Mouse (Mus musculus): Measurements from ENCODE around the gene Irf2bp1. TPM values are rescaled to one million over a fixed set of nuclear protein-coding genes. Genes with fewer than 3 reads are reported as not detected.

The Irf2bp1 gene
- 10 to 100 TPM; 56.9 to 60.8 TPM for total RNA-seq (2021)

DNA sequence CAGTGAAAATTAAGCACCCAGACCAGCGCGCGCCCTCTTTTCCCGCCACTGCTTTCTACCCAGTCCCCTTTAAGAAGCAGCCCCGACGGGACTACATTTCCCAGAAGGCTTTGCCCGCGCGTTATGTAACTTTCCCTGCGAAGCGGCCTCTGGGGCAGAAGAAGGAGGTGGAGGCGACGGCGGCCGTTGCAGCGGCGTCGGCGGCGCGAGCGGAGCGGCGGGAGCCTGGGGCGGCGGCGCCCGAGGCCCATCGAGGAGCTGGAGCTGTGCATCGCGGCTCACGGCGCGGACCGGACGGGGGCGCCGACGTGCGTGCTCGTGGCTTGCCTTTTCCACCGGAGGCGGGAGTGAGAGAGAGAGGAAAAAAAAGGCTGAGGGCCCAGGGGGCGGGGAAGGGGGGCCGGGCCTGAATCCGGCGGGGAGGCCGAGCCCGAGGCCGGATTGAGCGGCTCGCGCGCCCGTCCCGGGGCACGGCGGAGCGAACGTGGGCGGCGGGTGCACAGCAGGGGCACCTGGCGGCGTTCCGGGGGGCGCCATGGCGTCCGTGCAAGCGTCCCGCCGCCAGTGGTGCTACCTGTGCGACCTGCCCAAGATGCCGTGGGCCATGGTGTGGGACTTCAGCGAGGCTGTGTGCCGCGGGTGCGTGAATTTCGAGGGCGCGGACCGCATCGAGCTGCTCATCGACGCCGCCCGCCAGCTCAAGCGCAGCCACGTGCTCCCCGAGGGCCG is at the start of gene Irf2bp1:
TSS of gene Irf2bp1 (plus strand) at position 143 of the 729 bp plus-strand sequence.
- DNase-seq, result peak; percentile 95
- intact Hi-C loops (cut with DNase I), result loop anchor here (10.0 kb wide), 1 partner anchor 109 kb away; no protein-coding TSS in a partner anchor

- intact Hi-C loops (cut with DNase I), result no loop called here
- DNase-seq, result peak; percentile 85
Observed at GRCm38 (mm10) chr7:18957569-18958383, 46.1 kb upstream of the Irf2bp1 start.

DNA sequence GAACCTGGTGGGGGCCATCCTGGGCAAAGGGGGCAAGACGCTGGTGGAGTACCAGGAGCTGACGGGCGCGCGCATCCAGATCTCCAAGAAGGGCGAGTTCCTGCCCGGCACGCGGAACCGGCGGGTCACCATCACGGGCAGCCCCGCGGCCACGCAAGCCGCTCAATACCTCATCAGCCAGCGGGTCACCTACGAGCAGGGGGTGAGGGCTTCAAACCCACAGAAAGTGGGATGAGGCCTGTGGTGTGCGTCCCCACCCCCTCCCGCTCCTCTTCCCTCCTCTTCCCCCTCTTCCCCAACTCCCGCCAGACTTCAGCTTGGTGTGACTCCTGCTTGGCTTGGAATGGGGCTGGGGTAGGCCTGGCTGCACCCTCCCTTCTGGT is 45.5 kb upstream of the Irf2bp1 start:
- DNase-seq, result no peak
- intact Hi-C loops (cut with DNase I), result no loop called here

GRCm38 (mm10) chr7:18959446-18959845 is 44.4 kb upstream of the Irf2bp1 start:
- DNase-seq, result no peak
- intact Hi-C loops (cut with DNase I), result no loop called here

DNA sequence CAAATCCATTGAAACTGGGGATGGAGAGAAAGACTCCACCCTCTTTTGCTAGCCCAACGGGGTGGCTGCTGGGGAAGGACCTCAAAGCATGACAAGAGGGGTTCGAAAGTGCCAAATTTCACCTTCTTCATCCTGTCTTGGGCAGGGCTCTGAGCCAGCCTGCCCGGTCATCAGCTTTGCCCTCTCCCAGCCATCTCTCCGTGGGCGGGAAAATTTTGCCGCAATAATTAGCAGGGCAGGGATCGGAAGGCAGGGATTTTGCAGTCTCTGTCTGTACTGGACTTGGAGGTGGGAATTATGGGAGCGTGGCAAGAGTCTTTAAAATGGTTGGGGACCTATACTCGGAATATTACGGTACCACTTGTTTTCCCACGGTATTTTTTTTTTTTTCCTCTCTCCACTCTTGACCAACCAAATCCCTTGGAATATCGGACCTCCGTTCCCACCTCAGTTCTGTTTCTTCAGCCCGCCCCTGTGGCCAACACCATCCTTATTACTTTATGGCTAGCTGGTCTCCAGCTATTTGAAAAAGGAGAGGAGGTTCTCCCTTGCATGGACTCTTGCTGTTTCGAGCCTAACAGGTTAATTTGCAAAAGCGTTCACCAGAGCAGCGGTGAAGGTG is 41.6 kb upstream of the Irf2bp1 start:
- DNase-seq, result no peak
- intact Hi-C loops (cut with DNase I), result no loop called here

DNA sequence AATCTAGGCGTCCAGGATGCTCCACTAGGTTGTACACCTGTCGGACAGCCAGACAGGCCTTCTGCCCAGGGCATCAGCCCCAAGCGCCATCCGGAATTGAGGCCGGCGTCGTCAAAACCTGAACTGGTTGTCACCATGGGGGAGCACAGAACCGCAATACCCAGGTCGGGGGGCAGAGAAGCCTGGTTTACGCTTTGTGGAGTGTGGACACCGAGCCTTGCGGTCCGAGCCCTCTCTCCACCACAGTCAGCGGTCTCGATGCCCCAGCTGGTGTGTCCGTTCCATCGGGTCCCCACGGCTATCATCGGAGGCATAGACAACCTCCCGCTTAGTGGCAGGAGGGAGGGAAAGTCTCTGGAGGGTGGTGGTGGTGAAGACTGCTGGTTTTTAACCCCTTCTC is 41.0 kb upstream of the Irf2bp1 start:
- no peak for DNase-seq
- intact Hi-C loops (cut with DNase I), result no loop called here

- intact Hi-C loops (cut with DNase I), result no loop called here
- no peak for DNase-seq
Observed at GRCm38 (mm10) chr7:18963294-18963843, 40.5 kb upstream of the Irf2bp1 start.

GRCm38 (mm10) chr7:18965312-18965711 is 38.5 kb upstream of the Irf2bp1 start:
- intact Hi-C loops (cut with DNase I), result no loop called here
- no peak for DNase-seq

- intact Hi-C loops (cut with DNase I), result no loop called here
- DNase-seq, result no peak
Observed at GRCm38 (mm10) chr7:18967603-18968002, 36.2 kb upstream of the Irf2bp1 start.

GRCm38 (mm10) chr7:18970956-18971355 is 32.9 kb upstream of the Irf2bp1 start:
- intact Hi-C loops (cut with DNase I), result no loop called here

DNA sequence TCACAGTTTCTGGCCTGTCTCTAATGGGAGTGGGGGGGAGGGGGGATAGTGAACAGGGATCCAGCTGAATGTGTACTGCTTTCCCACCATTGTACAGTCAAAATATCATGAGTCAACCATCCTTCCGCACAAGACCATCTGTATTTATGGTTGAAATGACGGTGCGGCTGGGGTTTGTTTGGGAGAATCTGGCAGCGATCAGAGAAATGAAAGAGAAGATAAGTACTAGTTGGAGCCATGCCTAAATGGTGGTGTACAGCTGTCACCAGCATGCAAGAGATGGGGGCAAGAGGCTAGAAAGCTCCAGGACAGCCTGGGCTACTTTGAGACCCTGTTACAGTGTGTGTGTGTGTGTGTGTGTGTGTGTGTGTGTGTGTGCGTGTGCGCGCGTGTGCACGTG is 25.5 kb upstream of the Irf2bp1 start:
- intact Hi-C loops (cut with DNase I), result no loop called here
- no peak for DNase-seq

More at GRCm38 (mm10) chr7:18970956-18971355, 32.9 kb upstream of the Irf2bp1 start:
- no peak for DNase-seq

DNA sequence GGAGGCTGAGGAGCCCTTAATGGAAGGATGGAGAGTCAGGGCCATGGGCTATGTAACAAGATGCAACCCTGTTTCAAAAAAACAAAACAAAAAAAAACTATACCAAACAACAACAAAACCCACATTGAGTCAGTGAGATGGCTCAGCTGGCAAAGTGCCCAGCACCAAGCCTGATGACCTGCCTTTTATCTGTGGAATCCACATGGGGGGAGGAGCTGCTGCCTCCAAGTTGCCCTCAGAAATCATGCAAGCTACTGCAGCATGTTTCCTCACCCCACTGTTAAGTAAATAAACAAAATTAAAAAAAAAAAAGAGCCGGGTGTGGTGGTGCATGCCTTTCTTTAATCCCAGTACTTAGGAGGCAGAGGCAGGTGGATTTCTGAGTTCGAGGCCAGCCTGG is 17.3 kb upstream of the Irf2bp1 start:
- intact Hi-C loops (cut with DNase I), result no loop called here
- DNase-seq, result no peak

- intact Hi-C loops (cut with DNase I), result no loop called here
- no peak for DNase-seq
Observed at GRCm38 (mm10) chr7:18987100-18987499, 16.7 kb upstream of the Irf2bp1 start, which contains the start of gene Nanos2. Gene Nanos2 (plus strand): TSS chr7:18987400.

GRCm38 (mm10) chr7:18987747-18988146 is 16.1 kb upstream of the Irf2bp1 start:
- intact Hi-C loops (cut with DNase I), result no loop called here

GRCm38 (mm10) chr7:18988780-18989179 is 15.1 kb upstream of the Irf2bp1 start:
- no peak for DNase-seq

More at GRCm38 (mm10) chr7:18987747-18988146, 16.1 kb upstream of the Irf2bp1 start:
- DNase-seq, result no peak

GRCm38 (mm10) chr7:18989995-18990394 is 13.8 kb upstream of the Irf2bp1 start:
- intact Hi-C loops (cut with DNase I), result no loop called here
- peak; percentile 64 for DNase-seq

More at GRCm38 (mm10) chr7:18988780-18989179, 15.1 kb upstream of the Irf2bp1 start:
- intact Hi-C loops (cut with DNase I), result no loop called here

DNA sequence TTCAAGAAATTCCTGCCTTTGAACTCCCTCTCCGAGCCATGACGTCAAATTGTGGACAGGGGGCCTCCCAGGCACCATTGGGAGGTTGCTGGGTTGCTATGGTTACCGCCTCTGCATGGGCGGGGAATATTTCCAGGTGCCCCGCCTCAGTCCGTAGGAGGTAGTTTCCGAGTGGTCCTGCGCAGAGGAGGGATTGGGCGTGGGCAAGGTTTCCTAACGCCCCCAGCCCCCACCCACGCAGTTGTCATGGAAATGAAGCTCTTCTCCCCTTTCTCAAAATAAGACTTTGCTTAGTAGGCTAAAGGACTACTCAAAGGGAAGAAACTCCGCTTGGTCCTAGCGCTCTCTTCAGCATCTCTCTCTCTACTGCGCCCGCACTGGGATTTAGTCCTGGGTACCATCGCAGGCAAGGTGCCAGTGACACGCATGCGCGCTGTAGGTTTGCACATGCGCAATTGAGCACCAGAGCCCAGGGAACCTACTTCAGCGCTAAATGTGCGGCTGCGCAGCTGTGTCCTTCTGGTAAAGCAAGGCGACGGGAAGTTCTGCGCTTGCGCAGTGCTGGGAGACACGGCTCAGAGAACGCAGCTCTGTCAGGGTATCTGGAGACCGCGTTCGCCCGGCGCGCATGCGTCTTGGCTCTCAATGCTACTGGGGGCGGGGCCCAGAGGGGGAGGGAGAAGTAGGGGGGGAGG is 13.1 kb upstream of the Irf2bp1 start, which contains the start of gene Mypop:
TSS of gene Mypop (plus strand) at position 645 of the 695 bp plus-strand sequence.
- intact Hi-C loops (cut with DNase I), result no loop called here
- DNase-seq, result peak; percentile 100

DNA sequence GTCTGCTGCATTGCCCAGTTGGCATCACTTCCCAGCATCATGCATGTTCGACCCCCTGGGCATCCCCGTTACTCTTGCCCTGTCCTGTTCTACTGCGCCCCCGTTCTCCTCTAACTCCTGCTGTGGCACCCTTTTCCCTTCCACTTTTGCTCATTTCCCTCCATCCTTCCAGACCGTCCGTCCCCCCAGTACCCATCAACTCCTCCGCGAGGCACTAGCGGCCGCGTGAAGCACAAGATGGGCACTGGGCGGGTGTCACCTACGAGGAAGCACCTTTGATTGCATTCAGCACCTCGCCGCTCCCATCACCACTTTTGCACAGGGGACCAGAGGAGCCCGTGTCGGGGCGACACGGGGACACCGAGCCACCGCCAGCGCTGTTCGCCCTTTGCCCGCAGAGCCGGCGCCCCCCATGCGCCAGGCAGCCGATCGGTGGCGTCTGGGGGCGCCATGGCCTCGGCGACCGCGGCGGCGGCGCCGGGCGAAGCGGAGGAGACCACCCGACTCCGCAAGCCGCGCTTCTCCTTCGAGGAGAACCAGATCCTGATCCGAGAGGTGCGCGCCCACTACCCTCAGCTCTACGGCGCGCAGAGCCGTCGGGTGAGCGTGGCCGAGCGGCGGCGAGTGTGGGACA is 12.1 kb upstream of the Irf2bp1 start:
- DNase-seq, result peak; percentile 45
- intact Hi-C loops (cut with DNase I), result no loop called here

DNA sequence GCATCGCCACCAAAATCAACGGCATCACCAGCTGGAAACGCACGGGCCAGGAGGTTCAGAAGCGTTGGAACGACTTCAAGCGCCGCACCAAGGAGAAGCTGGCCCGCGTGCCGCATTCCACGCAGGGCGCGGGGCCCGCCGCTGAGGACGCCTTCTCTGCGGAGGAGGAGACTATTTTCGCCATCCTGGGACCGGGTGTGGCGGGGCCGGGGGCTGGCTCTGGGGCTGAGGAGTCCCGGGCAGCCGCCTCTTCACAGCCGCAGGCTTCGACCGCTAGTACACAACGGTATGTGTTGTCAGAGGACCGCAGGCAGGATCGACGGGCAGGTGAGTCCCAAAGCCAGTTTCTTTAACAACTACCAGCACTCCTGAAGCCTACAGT is 11.6 kb upstream of the Irf2bp1 start:
- DNase-seq, result no peak
- intact Hi-C loops (cut with DNase I), result no loop called here

GRCm38 (mm10) chr7:18993036-18993435 is 10.8 kb upstream of the Irf2bp1 start:
- intact Hi-C loops (cut with DNase I), result no loop called here

More at GRCm38 (mm10) chr7:18993036-18993435, 10.8 kb upstream of the Irf2bp1 start:
- DNase-seq, result no peak
